In genomic region chr10:78476821-78477220, GRCm38 (mm10) we compare ENCODE assay signal across 34 mouse cellular contexts. TPM values are rescaled to one million over a fixed set of nuclear protein-coding genes. Genes with fewer than 3 reads are reported as not detected.
DNase-seq lines count a peak whose midpoint lies in the region; ATAC-seq and TF ChIP-seq lines count a peak whose summit lies in the region.
"Had no signal": no experiment of that assay in that cellular context is flagged by ENCODE, and none has a peak within 500 bp of the region (broad histone marks: within the 10 kb centered on the region; RNA-seq: fewer than 3 reads in every experiment).

No protein-coding gene starts in this region.

- WGBS in liver, postnatal 0 days (ENCODE audit: insufficient replicate concordance) = 31% methylated on average over 4 of the region's 4 CpGs

- no peaks in the 10 kb centered on the region for H3K36me3 ChIP-seq in G1E (replicated peaks)
- H3K36me3 ChIP-seq in liver, postnatal 0 days (replicated peaks; ENCODE audit: insufficient read depth, low read length) = no peaks in the 10 kb centered on the region
- H3K36me3 ChIP-seq: embryonic facial prominence, embryonic 12.5 days; hindbrain, embryonic 10.5 days; limb, embryonic 13.5 days; lung, embryonic 15.5 days; midbrain, embryonic 13.5 days; neural tube, embryonic 12.5 days had no signal

- peaks cover 36% of the 10 kb centered on the region for H3K27me3 ChIP-seq in G1E (ENCODE audit: insufficient read depth, low read length)
- H3K27me3 ChIP-seq in liver, postnatal 0 days (ENCODE audit: insufficient read depth, low read length) = no peaks in the 10 kb centered on the region
- H3K27me3 ChIP-seq: embryonic facial prominence, embryonic 12.5 days; lung, embryonic 15.5 days; midbrain, embryonic 13.5 days had no signal

- DNase-seq in 416B (ENCODE audit: low read depth) (peak; percentile 78), G1E (ENCODE audit: low spot score) (no peak)
- no peak for DNase-seq in liver, postnatal 0 days
- DNase-seq in right cerebral cortex, postnatal 25 days = no peak
- DNase-seq: adrenal gland, postnatal 36 days; cerebellum, adult 11-12 months; cerebellum, postnatal 10 days; forebrain, postnatal 0 days; kidney, postnatal 25 days; lung, postnatal 36 days; retina, postnatal 1 day; thymus, postnatal 14 days had no signal

- no peak overlapping the region for H3K4me2 ChIP-seq in liver, postnatal 0 days (ENCODE audit: low read depth, low read length)
- H3K4me2 ChIP-seq: embryonic facial prominence, embryonic 12.5 days; heart, embryonic 11.5 days; limb, embryonic 13.5 days; lung, embryonic 15.5 days; midbrain, embryonic 13.5 days; neural tube, embryonic 12.5 days had no signal

- no peak for TF ChIP-seq CTCF in G1E (IDR thresholded peaks at IDR 0.05; ENCODE audit: low read depth, low read length)
- TF ChIP-seq CTCF in liver, postnatal 0 days (IDR thresholded peaks at IDR 0.05; ENCODE audit: low read depth) = no peak

- H3K27ac ChIP-seq in liver, postnatal 0 days (ENCODE audit: low read depth) = no peak overlapping the region
- H3K27ac ChIP-seq: embryonic facial prominence, embryonic 12.5 days; hindbrain, embryonic 10.5 days; layer of hippocampus, adult 2 months; limb, embryonic 13.5 days; liver, embryonic 14.5 days; lung, embryonic 15.5 days; midbrain, embryonic 13.5 days; neural tube, embryonic 12.5 days had no signal

- peaks cover 18% of the 10 kb centered on the region for H3K4me1 ChIP-seq in G1E (ENCODE audit: insufficient read depth, low read depth, low read length)
- H3K4me1 ChIP-seq in liver, postnatal 0 days (ENCODE audit: insufficient read depth) = peaks cover 6% of the 10 kb centered on the region
- H3K4me1 ChIP-seq: embryonic facial prominence, embryonic 12.5 days had no signal

- H3K4me3 ChIP-seq in G1E (ENCODE audit: low read depth, low read length) = no peak overlapping the region
- H3K4me3 ChIP-seq in liver, postnatal 0 days (ENCODE audit: low read depth, low read length) = no peak overlapping the region
- H3K4me3 ChIP-seq: embryonic facial prominence, embryonic 12.5 days; hindbrain, embryonic 10.5 days; layer of hippocampus, adult 2 months; limb, embryonic 13.5 days; lung, embryonic 15.5 days; midbrain, embryonic 13.5 days; neural tube, embryonic 12.5 days had no signal

- TF ChIP-seq EP300 in liver, postnatal 0 days (IDR thresholded peaks at IDR 0.05; ENCODE audit: low read depth) = no peak

- peaks cover 2% of the 10 kb centered on the region for H3K9me3 ChIP-seq in G1E (replicated peaks)
- no peaks in the 10 kb centered on the region for H3K9me3 ChIP-seq in liver, postnatal 0 days (ENCODE audit: low read length)
- H3K9me3 ChIP-seq: embryonic facial prominence, embryonic 12.5 days; hindbrain, embryonic 10.5 days; limb, embryonic 13.5 days; lung, embryonic 15.5 days; midbrain, embryonic 13.5 days; neural tube, embryonic 12.5 days had no signal

- no peak overlapping the region for H3K9ac ChIP-seq in liver, postnatal 0 days (replicated peaks)
- H3K9ac ChIP-seq: embryonic facial prominence, embryonic 12.5 days; forebrain, postnatal 0 days; limb, embryonic 13.5 days; liver, embryonic 14.5 days; lung, embryonic 15.5 days; midbrain, embryonic 13.5 days; neural tube, embryonic 12.5 days had no signal

- peak; percentile 59 for ATAC-seq in G1E (ENCODE audit: extremely low read depth, insufficient number of reproducible peaks, low FRiP score, poor library complexity, severe bottlenecking)
- ATAC-seq in granulocyte monocyte progenitor cell, adult 5-6 weeks (replicated peaks; ENCODE audit: poor library complexity, severe bottlenecking) = peak; percentile 90
- ATAC-seq in megakaryocyte progenitor cell, adult 5-6 weeks (replicated peaks; ENCODE audit: poor library complexity) = peak; percentile 83
- ATAC-seq in liver, postnatal 0 days = no peak
- ATAC-seq in frontal cortex, adult (ENCODE audit: low TSS enrichment) = no peak
- ATAC-seq: forebrain, postnatal 0 days; hindbrain, embryonic 16.5 days; intestine, embryonic 16.5 days; midbrain, embryonic 13.5 days had no signal

RNA-seq across cellular contexts. Expression of gene Pdxk, which starts 12.0 kb away (rescaled TPM):
- total RNA-seq in G1E (2014; fragmentation: Nextera tagmentation) (33.6 and 36.2 TPM in 2 replicates), G1E (2017) (44.6 and 47.1 TPM in 2 replicates)
- 20.8 and 23.0 TPM in 2 replicates for polyA plus RNA-seq in G1E (2012)
- 37.2 and 42.3 TPM in 2 replicates for total RNA-seq in granulocyte monocyte progenitor cell, adult 5-6 weeks (2014; fragmentation: Nextera tagmentation)
- total RNA-seq in granulocyte monocyte progenitor cell, adult 5-6 weeks (2017) = 15.2 and 23.4 TPM in 2 replicates
- total RNA-seq in megakaryocyte progenitor cell, adult 5-6 weeks (2015) = 24.7 and 28.1 TPM in 2 replicates
- total RNA-seq in megakaryocyte progenitor cell, adult 5-6 weeks (2017) = 18.8 and 19.9 TPM in 2 replicates
- polyA plus RNA-seq in liver, postnatal 0 days (2015; fragmentation: Nextera tagmentation; extraction: Ambion mirVana) = 10.1 and 11.0 TPM in 2 replicates

RNA-seq across cellular contexts. Expression of gene Olfr1358, which starts 40.4 kb away (rescaled TPM):
- total RNA-seq in G1E (2014; fragmentation: Nextera tagmentation) = not detected in 2 replicates
- 0.17 TPM in 1 of 2 replicates, not detected in the other for total RNA-seq in G1E (2017)
- polyA plus RNA-seq in G1E (2012) = not detected in 2 replicates
- total RNA-seq in granulocyte monocyte progenitor cell, adult 5-6 weeks (2014; fragmentation: Nextera tagmentation) = not detected in 2 replicates
- total RNA-seq in granulocyte monocyte progenitor cell, adult 5-6 weeks (2017) = not detected in 2 replicates
- total RNA-seq in megakaryocyte progenitor cell, adult 5-6 weeks (2015) = not detected in 2 replicates
- not detected in 2 replicates for total RNA-seq in megakaryocyte progenitor cell, adult 5-6 weeks (2017)
- 0.09 TPM in 1 of 2 replicates, not detected in the other for polyA plus RNA-seq in liver, postnatal 0 days (2015; fragmentation: Nextera tagmentation; extraction: Ambion mirVana)
- total RNA-seq: adrenal gland, postnatal 36 days; gastrocnemius, adult 18-20 months; gastrocnemius, postnatal 4 days; layer of hippocampus, adult 2 months; layer of hippocampus, postnatal 25 days; left cerebral cortex, postnatal 10 days had no signal
- polyA plus RNA-seq: C2C12; embryonic facial prominence, embryonic 12.5 days; forebrain, embryonic 11.5 days; forebrain, postnatal 0 days; heart, embryonic 11.5 days; heart, postnatal 0 days; hindbrain, embryonic 10.5 days; hindbrain, embryonic 16.5 days; intestine, embryonic 16.5 days; kidney, embryonic 14.5 days; limb, embryonic 13.5 days; liver, embryonic 14.5 days; lung, embryonic 15.5 days; midbrain, embryonic 13.5 days; neural tube, embryonic 12.5 days had no signal

RNA-seq across cellular contexts. Expression of gene Cstb, which starts 51.4 kb away (rescaled TPM):
- total RNA-seq in G1E (2014; fragmentation: Nextera tagmentation) (33.7 and 47.1 TPM in 2 replicates), G1E (2017) (251 and 260 TPM in 2 replicates)
- polyA plus RNA-seq in G1E (2012) = 20.0 and 40.3 TPM in 2 replicates
- 72.8 and 118 TPM in 2 replicates for total RNA-seq in granulocyte monocyte progenitor cell, adult 5-6 weeks (2014; fragmentation: Nextera tagmentation)
- 37.3 and 43.4 TPM in 2 replicates for total RNA-seq in granulocyte monocyte progenitor cell, adult 5-6 weeks (2017)
- 48.9 and 56.0 TPM in 2 replicates for total RNA-seq in megakaryocyte progenitor cell, adult 5-6 weeks (2015)
- 41.9 and 51.4 TPM in 2 replicates for total RNA-seq in megakaryocyte progenitor cell, adult 5-6 weeks (2017)
- 177 and 187 TPM in 2 replicates for polyA plus RNA-seq in liver, postnatal 0 days (2015; fragmentation: Nextera tagmentation; extraction: Ambion mirVana)

Comparison
In these comparisons a context has a peak if more than half of its experiments do, and no peak if none do; other contexts are left out.
1. ATAC-seq: peak in G1E (single experiment), granulocyte monocyte progenitor cell, adult 5-6 weeks (single experiment) and megakaryocyte progenitor cell, adult 5-6 weeks (single experiment); none in liver, postnatal 0 days (single experiment) and frontal cortex, adult (single experiment).